Mouse (Mus musculus) kidney, adult 10 weeks (tissue): ENCODE results near the gene Tspan18. TPM values are rescaled to one million over a fixed set of nuclear protein-coding genes. Genes with fewer than 3 reads are reported as not detected.

Source experiments
- polyA plus RNA-seq: library from polyadenylated mRNA; stranded (reverse); fragments of 350-450 nt; fragmentation: Illumina TruSeq; extraction: RNeasy Lipid Tissue Mini Kit (QIAGEN cat#74804); gene quantifications from one replicate; pipeline ENCODE4 v1.2.3, GENCODE M21; 2014; ENCODE audit warnings: low read depth, low replicate concordance

Tspan18 gene
- polyA plus RNA-seq = 2.9 TPM

DNA sequence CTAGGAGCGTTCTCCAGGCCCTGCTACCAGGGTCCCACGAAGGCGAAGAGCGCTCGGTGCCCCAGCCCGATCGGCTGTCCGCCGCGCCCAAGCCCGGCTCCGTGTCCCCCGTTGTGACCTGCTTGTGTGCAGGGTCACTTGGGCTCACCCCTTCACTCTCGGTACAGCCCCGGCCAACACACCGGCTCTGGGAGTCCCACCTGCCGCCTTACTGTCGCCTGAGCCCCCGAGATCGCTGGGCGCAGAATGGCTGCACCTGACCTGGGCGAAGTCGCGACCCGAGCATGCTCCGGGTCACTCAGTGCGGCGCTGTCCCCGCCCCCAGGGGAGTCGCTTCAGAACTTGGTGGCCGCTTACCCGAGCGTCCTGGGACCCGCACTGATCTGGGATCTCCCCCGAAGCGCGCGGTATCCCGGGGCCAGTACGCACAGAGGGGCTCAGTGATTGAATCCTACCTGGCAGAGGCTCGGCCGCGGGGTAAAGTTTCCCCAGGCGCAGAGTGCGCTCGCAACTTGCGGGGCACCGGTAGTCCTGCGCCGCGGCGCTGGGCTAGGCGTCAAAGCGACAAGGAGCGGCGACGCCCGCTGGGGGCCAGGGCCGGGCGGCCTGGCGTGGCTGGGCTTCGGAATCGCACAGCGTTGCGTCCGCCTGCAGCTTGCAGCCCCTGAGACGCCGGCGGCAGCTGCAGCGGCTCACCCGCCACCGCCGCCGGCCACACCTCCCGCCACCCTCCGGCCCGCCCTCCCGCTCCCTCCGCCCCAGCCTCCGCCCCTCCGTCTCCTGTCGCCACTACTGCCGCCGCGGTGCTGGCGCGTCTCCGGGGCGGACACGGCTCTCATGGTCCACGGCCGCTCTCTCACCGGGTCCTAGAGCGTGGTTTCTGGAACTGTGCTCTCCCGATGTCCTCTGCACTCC lies at the start of gene Tspan18:
Gene Tspan18 (minus strand): TSS at position 689 of the 915 bp plus-strand sequence.

GRCm38 (mm10) chr2:93187323-93187996 lies 146.8 kb downstream of the Tspan18 start, which contains the start of gene Trp53i11:
Gene Trp53i11, plus strand, starts transcription at chr2:93187548.

Other genes starting within 250 kb of the Tspan18 start
- 0.40 TPM for gene Trp53i11, start 147.0 kb downstream of the Tspan18 start, polyA plus RNA-seq
- 17.0 TPM for gene Cd82, start 128.6 kb upstream of the Tspan18 start, polyA plus RNA-seq
- not detected for gene Gm10803, start 226.1 kb upstream of the Tspan18 start, polyA plus RNA-seq